Mouse (Mus musculus) E14TG2a.4 (cell line): Measurements from ENCODE around the gene Bcr.

Source experiments
- H3K27me3 ChIP-seq: 2 replicates; pipeline ENCODE4 v1.6.1; 2014; ENCODE audit warnings: low read length, control low read depth; ENCODE audit not compliant: insufficient read depth
- H3K36me3 ChIP-seq: 2 replicates; pipeline ENCODE4 v1.6.1; 2014; ENCODE audit warnings: low read length, control low read depth; ENCODE audit not compliant: insufficient read depth
- H3K4me1 ChIP-seq: replicated peaks from 2 replicates; pipeline ENCODE4 v1.6.1; 2014; ENCODE audit warnings: low read depth, low read length, control low read depth
- H3K4me3 ChIP-seq: replicated peaks from 2 replicates; pipeline ENCODE4 v1.5.1; 2014; ENCODE audit warnings: mild to moderate bottlenecking, low read length
- H3K9me3 ChIP-seq: 2 replicates; pipeline ENCODE4 v1.6.1; 2014; ENCODE audit warnings: low read length, control low read depth
- CTCF ChIP-seq: conservative IDR thresholded peaks from 2 replicates; pipeline ENCODE4 v1.5.1; 2014; ENCODE audit warnings: low read length
- NANOG ChIP-seq: IDR thresholded peaks from 2 replicates; pipeline ENCODE4 v1.6.1; 2014; ENCODE audit warnings: borderline replicate concordance, low read length, mixed read lengths
- POU5F1 ChIP-seq: IDR thresholded peaks from 2 replicates; pipeline ENCODE4 v1.6.1; 2014; ENCODE audit warnings: low read length, borderline replicate concordance

Gene Bcr

DNA sequence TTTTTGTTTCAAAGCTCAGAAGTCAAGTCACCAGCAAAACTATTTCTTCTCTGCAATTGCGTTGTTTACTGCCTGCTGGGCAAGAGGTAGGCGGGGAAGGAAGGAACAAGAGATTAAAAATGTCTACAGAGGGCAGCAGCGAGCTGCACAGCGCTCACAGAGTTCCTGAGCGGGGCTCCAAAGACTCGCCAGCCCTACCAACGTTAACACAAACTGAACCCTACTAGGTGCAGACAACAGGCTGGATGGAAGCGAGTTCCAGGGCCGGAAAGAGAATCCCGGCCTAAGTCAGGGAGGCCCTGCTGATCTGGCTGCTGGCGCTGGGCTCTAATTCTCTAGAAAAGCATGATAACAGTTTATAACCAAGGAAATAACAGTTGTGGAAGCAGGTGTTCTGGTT lies 996 bp upstream of the Bcr start:
- H3K27me3 ChIP-seq: peaks cover 46% of the 10 kb centered on the region
- H3K9me3 ChIP-seq: no peaks in the 10 kb centered on the region
- peaks cover 43% of the 10 kb centered on the region for H3K4me1 ChIP-seq
- peak overlapping the region; percentile 87; the same call in 1 of the 2 replicates for H3K4me3 ChIP-seq
- TF ChIP-seq POU5F1 (no peak), CTCF (peak; percentile 40)
- 0 out of 2 replicates have a peak, but pooled peaks cover 10% of the 10 kb centered on the region for H3K36me3 ChIP-seq

GRCm38 (mm10) chr10:75060843-75061235 lies 447 bp downstream of the Bcr start:
- Histone ChIP-seq H3K27me3 (peaks cover 42% of the 10 kb centered on the region), H3K4me1 (peaks cover 46% of the 10 kb centered on the region), H3K36me3 (0 out of 2 replicates have a peak, but pooled peaks cover 10% of the 10 kb centered on the region), H3K9me3 (no peaks in the 10 kb centered on the region), H3K4me3 (peak overlapping the region; percentile 87)
- TF ChIP-seq POU5F1 (no peak), NANOG (no peak), CTCF (no peak)

- Histone ChIP-seq H3K27me3 (peaks cover 40% of the 10 kb centered on the region), H3K4me1 (peaks cover 49% of the 10 kb centered on the region), H3K4me3 (peak overlapping the region; percentile 87), H3K9me3 (no peaks in the 10 kb centered on the region), H3K36me3 (peaks cover 11% of the 10 kb centered on the region; the same call in 1 of the 2 replicates)
- TF ChIP-seq POU5F1 (no peak), CTCF (no peak), NANOG (no peak)
Measured at GRCm38 (mm10) chr10:75061341-75062188, 1.2 kb downstream of the Bcr start.

DNA sequence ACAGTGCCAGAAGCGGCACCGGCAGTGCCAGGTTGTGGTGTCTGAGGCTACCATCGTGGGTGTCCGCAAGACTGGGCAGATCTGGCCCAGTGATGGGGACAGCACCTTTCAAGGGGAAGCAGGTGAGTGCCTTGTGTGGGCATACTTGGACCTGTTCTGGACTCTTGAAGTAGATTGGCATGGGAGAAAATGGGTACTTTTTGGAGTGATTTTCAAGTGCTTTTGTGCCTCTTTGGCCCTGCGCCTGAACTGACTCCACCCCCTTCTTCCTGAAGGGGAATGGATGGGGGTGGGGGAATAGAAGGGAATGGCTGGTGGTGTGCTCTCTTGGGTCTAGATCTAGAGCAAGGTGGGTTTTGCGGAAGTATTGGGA lies 1.8 kb downstream of the Bcr start:
- Histone ChIP-seq H3K4me3 (peak overlapping the region; percentile 87), H3K36me3 (peaks cover 13% of the 10 kb centered on the region; the same call in 1 of the 2 replicates), H3K9me3 (no peaks in the 10 kb centered on the region), H3K27me3 (peaks cover 38% of the 10 kb centered on the region), H3K4me1 (peaks cover 49% of the 10 kb centered on the region)
- TF ChIP-seq CTCF (no peak), POU5F1 (no peak), NANOG (no peak)

DNA sequence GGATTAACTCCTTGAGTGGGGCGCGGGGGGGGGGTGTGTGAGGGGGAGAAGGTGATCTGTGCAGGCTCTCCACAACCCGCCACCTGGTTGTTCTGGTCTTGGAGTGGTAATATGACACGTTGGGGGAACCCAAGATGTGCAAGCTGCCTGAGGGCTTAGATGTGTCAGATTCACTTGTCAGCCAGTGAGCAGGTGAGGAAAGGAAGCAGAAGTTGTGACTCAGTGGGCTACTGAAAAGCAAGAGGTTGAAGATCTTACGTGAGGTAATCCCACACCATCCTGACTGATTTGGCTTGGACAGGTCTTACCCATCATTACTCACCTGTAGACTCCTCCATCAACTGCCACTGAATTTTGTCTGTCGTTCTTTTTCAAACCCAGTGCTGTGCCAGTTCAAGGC lies 2.2 kb downstream of the Bcr start:
- TF ChIP-seq CTCF: no peak
- no peak for TF ChIP-seq POU5F1
- TF ChIP-seq NANOG: no peak
- H3K27me3 ChIP-seq: peaks cover 37% of the 10 kb centered on the region
- peaks cover 13% of the 10 kb centered on the region; the same call in 1 of the 2 replicates for H3K36me3 ChIP-seq
- 0 out of 2 replicates have a peak overlapping the region, but pooled peaks have one; percentile 87 for H3K4me3 ChIP-seq
- peaks cover 53% of the 10 kb centered on the region for H3K4me1 ChIP-seq
- no peaks in the 10 kb centered on the region for H3K9me3 ChIP-seq

- H3K27me3 ChIP-seq: peaks cover 37% of the 10 kb centered on the region
- no peak overlapping the region for H3K4me3 ChIP-seq
- TF ChIP-seq POU5F1 (no peak), NANOG (no peak), CTCF (no peak)
- no peaks in the 10 kb centered on the region for H3K9me3 ChIP-seq
- H3K4me1 ChIP-seq: peaks cover 61% of the 10 kb centered on the region
- peaks cover 13% of the 10 kb centered on the region; the same call in 1 of the 2 replicates for H3K36me3 ChIP-seq
Measured at GRCm38 (mm10) chr10:75063301-75063965, 3.0 kb downstream of the Bcr start.

- H3K4me3 ChIP-seq: peak overlapping the region; percentile 26
- no peak for TF ChIP-seq CTCF
- no peak for TF ChIP-seq NANOG
- TF ChIP-seq POU5F1: no peak
- peaks cover 13% of the 10 kb centered on the region; the same call in 1 of the 2 replicates for H3K36me3 ChIP-seq
- peaks cover 28% of the 10 kb centered on the region for H3K27me3 ChIP-seq
- peaks cover 45% of the 10 kb centered on the region for H3K4me1 ChIP-seq
- peaks cover 4% of the 10 kb centered on the region; the same call in 1 of the 2 replicates for H3K9me3 ChIP-seq
Measured at GRCm38 (mm10) chr10:75065691-75066090, 5.3 kb downstream of the Bcr start.

DNA sequence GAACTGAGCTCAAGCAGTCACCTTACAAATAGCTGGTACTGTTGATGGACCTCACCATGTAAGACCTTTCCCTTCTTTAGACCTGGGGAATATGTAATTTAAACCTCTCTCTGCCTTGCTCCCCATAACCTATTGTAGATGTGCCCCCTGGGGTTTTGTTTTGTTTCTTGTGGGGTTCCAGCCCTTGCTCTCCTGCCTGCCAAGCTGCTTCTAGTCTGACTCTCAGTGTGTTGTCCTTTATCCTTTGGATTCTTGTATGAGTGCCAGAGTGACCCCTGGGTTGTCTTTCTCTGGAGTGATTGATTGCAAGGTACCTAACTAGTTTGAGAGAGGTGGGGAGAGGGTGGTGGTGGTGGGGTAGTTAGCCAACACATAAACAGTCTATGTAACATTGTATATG lies 7.1 kb downstream of the Bcr start:
- peaks cover 9% of the 10 kb centered on the region for H3K9me3 ChIP-seq
- H3K4me1 ChIP-seq: peaks cover 33% of the 10 kb centered on the region
- no peak overlapping the region for H3K4me3 ChIP-seq
- H3K36me3 ChIP-seq: peaks cover 16% of the 10 kb centered on the region; the same call in 1 of the 2 replicates
- peaks cover 13% of the 10 kb centered on the region for H3K27me3 ChIP-seq
- TF ChIP-seq NANOG: no peak
- no peak for TF ChIP-seq POU5F1
- TF ChIP-seq CTCF: no peak
